ENCODE assay signal across 18 mouse cellular contexts in the genomic region with DNA sequence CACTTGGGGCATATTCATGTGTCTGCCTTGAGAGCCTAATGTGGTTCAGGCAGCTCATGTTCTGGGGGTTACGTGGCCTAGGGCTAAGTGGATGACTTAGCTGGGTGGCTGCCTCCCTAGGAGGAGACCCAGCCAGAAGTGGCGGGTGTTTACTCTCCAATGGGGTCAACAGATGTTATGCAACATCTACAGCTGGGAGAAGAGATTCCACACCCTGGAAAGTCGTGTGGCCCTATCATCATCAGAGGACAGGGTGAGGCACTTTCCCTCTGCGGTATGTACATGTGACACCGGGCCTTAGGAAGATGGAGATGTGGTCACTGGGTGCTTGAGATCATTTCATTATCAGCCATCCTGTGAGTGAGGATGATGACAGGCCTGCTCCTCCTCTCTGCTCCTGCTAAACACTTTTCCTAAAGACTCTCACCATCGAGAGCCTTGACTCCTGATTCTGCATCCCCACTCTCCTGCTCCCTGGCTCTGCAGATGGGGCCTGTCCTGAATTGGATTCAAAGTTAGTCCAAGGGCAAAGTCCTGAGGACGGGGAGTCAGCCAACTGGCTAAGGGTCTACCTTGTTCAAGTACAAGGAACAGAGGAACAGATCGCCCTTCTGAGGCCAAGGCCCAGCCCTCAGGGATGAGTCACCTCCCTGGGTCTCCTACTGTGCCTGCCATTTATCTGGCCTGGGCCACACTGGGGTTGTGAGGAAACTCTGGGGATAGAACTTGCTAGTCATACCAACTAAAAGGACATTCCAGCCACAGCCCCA.
DNase-seq lines count a peak whose midpoint lies in the region; ATAC-seq and TF ChIP-seq lines count a peak whose summit lies in the region.
"Had no signal": no experiment of that assay in that cellular context is flagged by ENCODE, and none has a peak within 500 bp of the region (broad histone marks: within the 10 kb centered on the region; RNA-seq: fewer than 3 reads in every experiment).

No protein-coding gene starts in this region.

- 0 out of 2 replicates have a peak, but pooled peaks have one; percentile 22 for ATAC-seq in heart, postnatal 0 days (ENCODE audit: insufficient read depth, low read depth)

- no peak overlapping the region for H3K4me2 ChIP-seq in heart, postnatal 0 days (ENCODE audit: low read depth, low read length)
- H3K4me2 ChIP-seq: hindbrain, embryonic 15.5 days; kidney, embryonic 15.5 days; liver, embryonic 13.5 days had no signal

- no peak overlapping the region for H3K4me3 ChIP-seq in C2C12 (ENCODE audit: insufficient read depth, poor library complexity, severe bottlenecking)
- H3K4me3 ChIP-seq in heart, postnatal 0 days (ENCODE audit: low read depth, low read length), result no peak overlapping the region
- H3K4me3 ChIP-seq: embryonic facial prominence, embryonic 10.5 days; forebrain, embryonic 10.5 days; hindbrain, embryonic 15.5 days; kidney, embryonic 15.5 days; liver, embryonic 13.5 days; megakaryocyte, embryonic 14.5 days; myocyte had no signal

- no peaks in the 10 kb centered on the region for H3K79me2 ChIP-seq in C2C12 (ENCODE audit: control insufficient read depth, insufficient read depth)

- no peaks in the 10 kb centered on the region for H3K4me1 ChIP-seq in heart, postnatal 0 days (ENCODE audit: control insufficient read depth, insufficient read depth)
- H3K4me1 ChIP-seq: hindbrain, embryonic 15.5 days had no signal

- no peak overlapping the region for H3K9ac ChIP-seq in heart, postnatal 0 days (replicated peaks; ENCODE audit: low read depth, low read length)
- H3K9ac ChIP-seq: hindbrain, embryonic 15.5 days; kidney, embryonic 15.5 days; liver, embryonic 13.5 days had no signal

- no peaks in the 10 kb centered on the region for H3K79me3 ChIP-seq in C2C12 (ENCODE audit: low read depth)

- H3K9me3 ChIP-seq in heart, postnatal 0 days (replicated peaks; ENCODE audit: control insufficient read depth, low read length), result no peaks in the 10 kb centered on the region
- H3K9me3 ChIP-seq: hindbrain, embryonic 15.5 days; liver, embryonic 13.5 days had no signal

- H3K27ac ChIP-seq in heart, postnatal 0 days (ENCODE audit: low read depth), result no peak overlapping the region
- H3K27ac ChIP-seq: embryonic facial prominence, embryonic 10.5 days; forebrain, embryonic 10.5 days; hindbrain, embryonic 15.5 days; kidney, embryonic 15.5 days; liver, embryonic 13.5 days had no signal

- DNase-seq in heart, adult 11 months, result peak; percentile 99
- DNase-seq in heart, postnatal 4 days, result no peak
- DNase-seq in gastrocnemius, postnatal 25 days, result peak; percentile 59
- no peak for DNase-seq in heart, postnatal 0 days (ENCODE audit: low spot score)
- DNase-seq in kidney, adult 18-20 months, result no peak
- DNase-seq in layer of hippocampus, adult 9-11 months, result no peak
- no peak for DNase-seq in cerebellum, postnatal 10 days
- DNase-seq: cerebellum, adult 8-10 months; liver, embryonic 13.5 days; right cerebral cortex, postnatal 25 days had no signal

- WGBS in heart, postnatal 0 days, result 61% methylated on average over 8 of the region's 8 CpGs

- H3ac ChIP-seq in C2C12 (ENCODE audit: control insufficient read depth, insufficient read length, low read depth), result no peak overlapping the region

- no peak for TF ChIP-seq CTCF in C2C12 (IDR thresholded peaks at IDR 0.05; ENCODE audit: control insufficient read depth, insufficient read depth, insufficient read length)
- TF ChIP-seq CTCF in heart, postnatal 0 days (IDR thresholded peaks at IDR 0.05; ENCODE audit: low read depth), result no peak

- TF ChIP-seq EP300 in heart, postnatal 0 days (IDR thresholded peaks at IDR 0.05; ENCODE audit: low read depth), result no peak

- no peaks in the 10 kb centered on the region for H3K36me3 ChIP-seq in C2C12 (ENCODE audit: control insufficient read depth, insufficient read depth)
- H3K36me3 ChIP-seq in heart, postnatal 0 days (replicated peaks; ENCODE audit: control insufficient read depth, insufficient read depth, low read length), result no peaks in the 10 kb centered on the region
- H3K36me3 ChIP-seq: embryonic facial prominence, embryonic 10.5 days; forebrain, embryonic 10.5 days; hindbrain, embryonic 15.5 days; kidney, embryonic 15.5 days; liver, embryonic 13.5 days had no signal

- no peaks in the 10 kb centered on the region for H3K27me3 ChIP-seq in C2C12 (ENCODE audit: control insufficient read depth, insufficient read depth, insufficient read length)
- H3K27me3 ChIP-seq in heart, postnatal 0 days (ENCODE audit: control insufficient read depth, insufficient read depth, low read length), result no peaks in the 10 kb centered on the region
- H3K27me3 ChIP-seq: CH12.LX; hindbrain, embryonic 15.5 days; kidney, embryonic 15.5 days; liver, embryonic 13.5 days; megakaryocyte, embryonic 14.5 days had no signal

TF ChIP-seq in C2C12, 6 proteins besides CTCF, POLR2A, EP300 and RAD21:
- TF ChIP-seq USF1 (IDR thresholded peaks at IDR 0.05; ENCODE audit: low read depth) (peak; percentile 13), MAX (IDR thresholded peaks at IDR 0.05) (no peak), CEBPB (IDR thresholded peaks at IDR 0.05; ENCODE audit: low read depth) (peak; percentile 13), MYOG (IDR thresholded peaks at IDR 0.05; ENCODE audit: control insufficient read depth, extremely low read depth, insufficient read length) (no peak), MYOD1 (IDR thresholded peaks at IDR 0.05; ENCODE audit: control insufficient read depth, insufficient read length, low read depth) (no peak), FOSL1 (IDR thresholded peaks at IDR 0.05; ENCODE audit: insufficient read depth, low read length, poor library complexity, severe bottlenecking) (peak; percentile 19)

Comparison
In these comparisons a context has a peak if more than half of its experiments do, and no peak if none do; other contexts are left out.
1. DNase-seq: peak in heart, adult 11 months (single experiment) and gastrocnemius, postnatal 25 days (single experiment); none in heart, postnatal 4 days (single experiment), heart, postnatal 0 days (single experiment), kidney, adult 18-20 months (single experiment), layer of hippocampus, adult 9-11 months (single experiment) and cerebellum, postnatal 10 days (0 of 2).